Mouse (Mus musculus) G1E-ER4 (cell line): Measurements from ENCODE around the gene Abhd17b. TPM values are rescaled to one million over a fixed set of nuclear protein-coding genes. Genes with fewer than 3 reads are reported as not detected.

Experiments
- GATA1 ChIP-seq: IDR thresholded peaks from one replicate; pipeline ENCODE4 v1.8.0; 2012; ENCODE audit warnings: low read length, inconsistent platforms
- polyA plus RNA-seq: library from polyadenylated mRNA; stranded (reverse); fragments of >175 nt; gene quantifications from 2 replicates; pipeline ENCODE4 v1.2.3, GENCODE M21; 2012

Abhd17b gene
- polyA plus RNA-seq, 1 experiment, result 12.4 TPM

DNA sequence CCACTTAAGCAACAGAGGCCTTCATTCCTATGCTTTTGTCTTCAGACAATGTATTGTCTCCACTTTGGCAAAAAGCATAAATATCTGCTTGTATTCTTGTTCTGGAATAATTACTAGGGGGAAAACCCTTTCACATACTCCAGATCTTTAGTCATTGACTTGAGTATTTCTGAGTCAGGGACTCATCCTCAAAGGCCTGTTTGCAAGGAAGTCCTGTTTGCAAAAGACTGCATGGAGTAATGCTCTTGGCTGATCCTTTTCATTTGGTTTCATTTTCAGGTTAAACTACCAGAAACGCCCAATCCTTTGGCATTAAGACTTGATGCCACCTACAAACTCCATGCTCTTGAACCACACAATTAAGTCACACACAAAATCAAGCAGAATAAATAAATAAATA is 9.1 kb upstream of the Abhd17b start:
- TF ChIP-seq GATA1, result no peak

DNA sequence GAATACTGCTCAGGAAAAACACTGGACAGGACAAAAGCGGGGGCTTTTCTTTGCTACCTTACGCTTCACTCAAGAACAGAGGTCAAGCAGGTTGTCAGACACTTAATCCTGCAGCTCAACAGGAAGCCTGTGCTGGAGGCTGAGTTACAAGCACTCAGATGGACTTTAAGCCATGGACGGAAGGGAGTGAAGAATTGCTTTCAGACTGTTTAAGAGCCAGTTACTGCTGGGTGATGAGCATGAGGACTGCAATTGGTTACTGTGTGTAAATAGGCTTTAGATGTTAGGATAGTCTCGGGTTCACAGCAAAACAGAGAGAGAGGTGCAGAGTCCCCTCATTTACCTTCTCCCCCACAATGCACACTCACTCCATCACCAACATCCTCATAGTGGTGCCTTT is 7.7 kb upstream of the Abhd17b start:
- no peak for TF ChIP-seq GATA1

GRCm38 (mm10) chr19:21646142-21646541 is 6.8 kb upstream of the Abhd17b start:
- TF ChIP-seq GATA1, result no peak

DNA sequence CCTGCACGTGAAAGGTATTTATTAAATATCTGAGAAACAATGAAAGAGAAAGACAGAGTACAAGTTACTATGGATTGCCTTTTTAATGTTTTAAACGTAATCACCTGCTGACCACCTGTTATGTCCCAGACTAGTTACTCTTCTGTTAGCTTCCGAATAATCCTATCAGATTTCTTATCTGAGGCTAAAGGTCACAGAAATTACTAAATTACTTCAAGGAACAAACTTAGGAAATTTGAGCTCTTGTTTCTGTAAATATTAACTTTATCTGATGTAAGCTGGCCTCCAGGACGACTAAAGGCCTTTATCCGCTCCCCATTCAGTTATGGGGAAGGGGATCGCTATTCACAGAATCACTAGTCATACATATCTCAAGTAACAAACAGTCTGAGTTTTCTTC is 1.3 kb upstream of the Abhd17b start:
- no peak for TF ChIP-seq GATA1

DNA sequence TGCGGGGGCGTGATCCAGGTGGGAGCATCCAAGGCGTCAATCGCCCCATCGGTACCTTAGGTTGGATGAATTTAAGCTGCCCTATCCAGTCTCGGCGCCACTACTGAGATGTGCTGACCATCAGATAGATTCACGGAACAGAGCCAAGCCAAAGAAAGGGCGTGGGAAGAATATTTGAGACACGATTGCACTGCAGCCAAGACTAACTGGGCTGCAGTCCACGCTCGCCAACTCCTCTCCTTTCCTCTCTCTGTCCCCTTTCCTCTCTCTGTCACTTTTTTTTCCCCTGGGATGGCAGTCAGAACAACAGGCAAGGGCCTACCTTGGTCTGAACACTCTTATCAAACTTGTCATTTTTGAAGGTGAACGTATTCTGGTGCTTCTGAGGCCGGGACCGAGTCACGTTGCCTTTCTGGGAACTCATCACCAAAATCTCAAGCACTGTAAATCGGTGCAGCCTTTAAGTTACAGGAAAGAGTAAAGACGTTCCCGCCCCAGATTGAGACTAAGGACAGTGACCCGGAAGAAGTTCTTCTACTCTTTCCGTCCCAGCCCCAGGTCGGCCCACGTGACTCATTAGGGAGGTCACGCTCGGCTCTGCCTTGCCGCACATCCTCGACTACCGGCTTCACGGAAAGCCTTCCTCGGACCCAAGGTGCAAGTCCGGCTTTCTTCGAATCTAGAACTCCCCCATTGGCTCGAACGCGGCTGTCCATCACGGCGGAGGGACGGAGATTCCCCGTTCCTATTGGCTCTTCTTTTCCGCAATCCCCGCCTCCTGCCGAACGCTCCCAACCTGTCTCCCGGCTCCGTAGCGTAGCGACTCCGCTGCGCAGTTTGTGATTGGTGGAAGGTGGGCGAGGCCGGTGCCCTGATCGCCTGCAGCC is 457 bp upstream of the Abhd17b start, which contains the start of gene 1110059E24Rik:
Gene 1110059E24Rik (minus strand): TSS at position 692 of the 887 bp plus-strand sequence.
- no peak for TF ChIP-seq GATA1

DNA sequence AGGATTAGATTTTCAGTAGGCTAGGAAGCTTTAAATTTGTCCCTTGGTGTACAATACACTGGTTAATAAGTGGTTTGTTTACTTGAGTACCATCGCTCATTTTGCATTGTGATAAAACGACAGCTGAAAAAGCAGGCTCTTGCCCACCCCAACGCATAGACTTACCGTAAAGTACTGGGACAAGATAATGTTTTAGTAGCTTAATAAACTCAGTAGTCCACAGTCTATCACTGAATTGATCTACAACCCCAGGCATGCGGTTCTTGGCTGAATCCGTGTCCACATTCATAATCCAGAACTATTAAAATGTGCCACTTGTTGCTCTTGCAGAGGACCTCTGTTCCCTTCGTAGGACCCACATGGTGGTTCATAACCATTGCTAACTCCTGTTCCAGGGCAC is 1.8 kb downstream of the Abhd17b start:
- no peak for TF ChIP-seq GATA1

- no peak for TF ChIP-seq GATA1
Measured at GRCm38 (mm10) chr19:21660734-21661133, 7.7 kb downstream of the Abhd17b start.

DNA sequence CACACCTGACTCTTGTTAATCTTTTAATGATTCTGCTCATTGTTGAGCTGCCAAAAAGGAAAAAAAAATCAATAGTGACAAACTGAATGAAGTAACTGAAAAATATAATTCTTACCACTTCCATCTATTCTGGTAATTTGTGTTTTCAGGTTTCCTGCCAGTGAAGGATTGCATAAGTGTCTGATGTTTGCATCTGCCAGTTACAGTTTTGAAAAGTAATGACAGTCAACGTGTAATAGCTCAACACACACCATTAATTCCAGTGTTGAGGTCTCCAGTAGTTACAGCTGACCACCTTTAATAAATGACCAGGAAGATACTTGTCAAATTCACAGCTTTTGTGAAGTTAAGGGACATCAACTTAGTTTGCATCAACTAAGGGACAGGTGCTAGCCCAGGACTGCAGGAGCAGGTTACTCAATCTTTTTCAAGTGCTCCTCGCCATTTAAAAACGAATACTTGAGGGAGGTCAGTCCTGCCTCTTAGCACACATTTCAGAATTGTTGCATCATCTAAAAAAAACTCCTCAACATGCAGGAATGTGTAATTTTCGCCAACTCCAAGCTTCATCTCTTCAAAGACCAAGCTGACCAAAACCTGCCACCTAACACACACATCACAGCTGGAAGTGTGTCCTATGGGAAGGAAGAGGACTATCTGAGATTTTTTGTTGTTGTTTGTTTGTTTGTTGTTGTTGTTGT is 10.9 kb downstream of the Abhd17b start:
- TF ChIP-seq GATA1, result no peak

DNA sequence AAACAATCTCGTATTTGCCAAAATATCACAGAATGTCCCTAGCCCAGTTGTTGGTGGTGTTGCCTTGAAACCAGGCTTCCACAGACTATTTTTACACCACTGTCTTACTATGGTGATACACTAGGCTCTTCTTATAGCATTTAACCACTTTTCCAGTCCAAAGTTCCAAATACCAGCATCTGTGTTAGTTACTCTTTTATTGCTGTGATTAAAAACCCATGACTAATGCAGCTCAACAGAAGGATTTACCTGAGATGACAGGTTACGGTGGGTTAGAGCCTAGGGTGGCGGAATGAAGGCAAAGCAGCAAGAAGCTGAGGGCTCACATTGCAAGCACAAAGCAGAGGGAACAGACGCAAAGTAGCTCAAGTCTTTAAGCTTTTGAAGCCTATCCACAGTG is 16.7 kb downstream of the Abhd17b start:
- TF ChIP-seq GATA1, result no peak

- TF ChIP-seq GATA1, result no peak
Measured at GRCm38 (mm10) chr19:21674354-21675096, 21.5 kb downstream of the Abhd17b start.

GRCm38 (mm10) chr19:21680091-21680490 is 27.1 kb downstream of the Abhd17b start:
- TF ChIP-seq GATA1, result no peak

DNA sequence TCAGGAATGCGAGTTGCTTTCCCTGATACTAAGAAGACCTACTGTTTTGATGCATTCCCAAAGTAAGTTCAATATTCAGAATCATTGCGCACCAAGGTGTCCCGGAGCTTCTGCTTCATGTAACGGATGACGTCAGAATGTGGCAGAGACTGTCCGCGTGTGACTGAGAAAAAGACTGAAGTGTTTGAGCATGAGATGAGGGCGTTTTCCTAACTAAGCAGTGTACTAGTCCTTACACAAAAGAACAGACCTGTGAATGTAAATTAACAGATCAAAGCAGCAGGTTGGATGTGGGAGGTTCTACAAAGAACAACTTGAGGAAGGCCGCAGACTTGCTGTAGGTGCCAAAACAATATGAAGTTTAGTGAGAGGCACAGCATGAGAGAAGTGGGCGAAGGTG is 28.0 kb downstream of the Abhd17b start:
- no peak for TF ChIP-seq GATA1

DNA sequence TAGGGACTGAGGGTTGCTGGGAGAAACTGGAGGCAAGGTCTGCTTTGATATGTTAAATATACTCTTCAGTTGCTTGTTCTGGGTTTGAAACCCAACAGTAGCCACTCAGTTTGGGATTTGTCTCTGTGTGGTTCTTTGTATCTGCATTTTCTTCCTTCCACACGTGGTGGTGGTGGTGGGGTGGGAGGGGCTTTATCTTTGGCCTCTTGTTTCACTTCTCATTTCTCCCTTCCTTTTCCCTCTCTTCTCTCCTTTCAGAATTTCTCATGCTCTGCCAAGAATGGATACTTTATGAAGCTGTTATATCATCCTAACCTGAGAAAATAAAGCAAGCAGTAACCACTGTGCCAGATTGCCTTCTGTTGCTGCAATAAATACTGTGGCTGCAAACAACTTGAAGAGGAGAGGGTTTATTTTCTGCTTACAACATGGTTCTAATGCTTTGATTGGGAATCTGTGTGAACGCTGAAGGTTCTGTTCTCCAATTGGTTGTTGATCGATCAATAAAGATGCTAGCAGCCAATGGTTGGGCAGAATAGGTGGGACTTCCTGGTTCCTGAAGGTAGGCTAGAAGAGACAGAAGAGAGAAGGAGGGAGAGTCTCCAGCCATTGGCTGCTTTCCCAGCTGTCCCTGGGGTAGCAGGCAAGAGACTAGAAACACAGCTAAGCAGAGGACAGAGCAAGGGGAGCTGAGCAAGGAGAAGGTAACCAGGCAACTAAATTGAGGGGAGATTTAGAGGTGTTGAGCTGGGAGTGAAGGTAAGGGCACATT is 60.5 kb downstream of the Abhd17b start:
- no peak for TF ChIP-seq GATA1

GRCm38 (mm10) chr19:21714278-21714883 is 61.4 kb downstream of the Abhd17b start:
- no peak for TF ChIP-seq GATA1

DNA sequence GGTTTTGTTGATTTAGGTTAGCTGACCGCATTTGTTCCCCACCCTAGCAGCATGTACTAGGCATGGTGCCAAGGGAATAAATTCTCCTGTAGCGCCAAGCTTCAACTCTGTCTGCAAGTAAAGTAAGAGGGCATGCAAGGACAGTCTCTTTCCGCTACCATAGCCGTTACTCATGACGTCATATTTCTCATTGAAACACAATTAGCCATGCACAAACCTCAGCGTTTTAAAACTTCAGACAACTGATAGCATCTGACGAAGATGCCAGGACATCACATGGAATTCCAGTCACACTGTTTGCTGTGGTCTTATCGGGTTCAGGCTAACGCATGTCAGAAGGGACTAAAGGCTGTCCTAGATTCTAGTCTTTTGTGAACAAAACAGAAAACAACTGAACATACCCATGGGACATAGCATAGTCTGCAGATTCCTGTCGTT is 62.0 kb downstream of the Abhd17b start:
- no peak for TF ChIP-seq GATA1
